Mouse (Mus musculus) c-Kit-negative CD71-positive TER-119-positive erythroid progenitor cells, embryonic 14.5 days (primary cell): Measurements from ENCODE around the gene Tcp1.
"Not testable (repeated sequence)": the region's sequence is repeated elsewhere in the genome, so short reads cannot be mapped to it uniquely, and the experiment has no call there.

Experiments
- DNase-seq: peaks from one replicate; pipeline ENCODE4 v3.0.0-alpha.2; 2013; ENCODE audit warnings: low read depth, low spot score

The Tcp1 gene

GRCm38 (mm10) chr17:12915488-12915880 lies at the start of gene Tcp1:
Gene Tcp1, plus strand, starts transcription at chr17:12915701.
- no peak for DNase-seq

GRCm38 (mm10) chr17:12866853-12867252 lies 48.6 kb upstream of the Tcp1 start:
- DNase-seq: no peak

DNA sequence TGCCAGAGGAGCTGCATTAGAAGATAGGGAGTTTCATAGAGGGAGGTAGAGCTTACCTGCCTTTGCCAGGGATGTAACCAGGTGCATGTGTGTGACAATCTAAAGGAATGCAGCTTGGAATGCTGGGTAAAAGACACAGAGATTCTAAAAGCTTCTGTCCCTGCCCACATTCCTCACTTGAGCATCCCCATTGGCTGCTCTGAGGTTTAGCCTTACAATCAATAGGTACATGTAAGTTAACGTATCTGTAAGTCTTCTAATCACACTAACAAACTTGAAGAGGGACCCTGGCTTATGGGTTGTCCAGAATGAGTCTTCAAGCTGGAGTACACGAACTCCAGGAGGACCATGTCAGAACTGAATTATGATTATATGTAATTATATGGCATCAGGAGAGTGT lies 47.5 kb upstream of the Tcp1 start, which contains the start of gene Mas1:
TSS of gene Mas1 (minus strand) at position 101 of the 400 bp plus-strand sequence.
- DNase-seq: no peak

DNA sequence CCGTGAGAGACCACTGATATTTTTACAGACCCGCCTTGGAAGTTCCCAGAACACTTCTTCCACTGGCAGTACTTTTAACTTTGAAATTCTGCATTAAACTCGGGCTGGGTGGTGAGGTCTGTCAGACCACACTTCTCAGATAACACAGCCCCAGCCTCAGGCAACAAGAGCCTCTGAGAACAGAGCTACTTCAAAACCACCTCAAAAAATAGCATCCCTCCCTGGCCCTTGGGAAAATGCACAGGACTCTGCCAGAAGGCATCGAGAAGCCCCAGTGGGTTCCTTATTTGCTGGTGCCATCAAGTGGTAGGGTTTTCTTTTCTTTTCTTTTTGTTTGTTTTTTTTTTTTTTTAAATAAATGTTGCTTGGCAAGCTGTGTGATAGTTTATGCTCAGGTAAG lies 46.9 kb upstream of the Tcp1 start:
- DNase-seq: no peak

DNA sequence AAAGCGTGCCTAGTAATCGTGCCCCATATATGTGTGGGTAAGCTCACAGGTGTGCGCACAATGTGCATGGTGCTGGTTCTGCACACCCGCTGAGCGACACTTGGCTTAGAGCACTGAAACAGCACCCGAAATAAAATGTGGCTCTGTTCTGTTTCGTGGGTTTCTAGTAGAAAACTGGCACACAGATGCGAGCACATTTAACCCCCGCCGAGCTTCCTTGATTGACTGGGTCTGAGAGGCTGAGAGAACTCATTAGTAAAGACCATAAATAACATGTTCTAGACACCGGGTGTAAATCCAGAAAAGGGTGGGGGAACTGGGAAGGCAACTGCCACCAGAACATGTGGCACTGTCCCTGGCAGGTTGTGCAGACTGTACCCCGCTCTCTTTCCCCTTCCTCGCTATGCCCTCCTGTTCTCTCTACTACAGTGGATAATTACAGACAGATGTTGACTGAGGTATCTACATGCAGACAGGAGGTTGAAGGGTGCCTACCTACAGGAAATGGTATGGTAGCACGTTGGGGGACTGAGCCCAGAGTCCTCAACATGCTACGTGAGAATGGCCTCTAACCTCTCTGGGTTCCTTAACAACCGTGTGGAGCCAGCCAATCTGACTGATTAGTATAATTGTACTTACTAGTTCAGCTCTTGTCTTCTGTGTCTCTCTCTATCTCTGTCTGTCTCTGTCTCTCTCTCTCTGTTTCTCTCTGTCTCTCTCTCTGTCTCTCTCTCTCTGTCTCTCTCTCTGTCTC lies 43.0 kb upstream of the Tcp1 start:
- no peak for DNase-seq

GRCm38 (mm10) chr17:12875734-12876133 lies 39.8 kb upstream of the Tcp1 start, which contains the start of gene Mrgprh:
Gene Mrgprh, plus strand, starts transcription at chr17:12876034.
- no peak for DNase-seq

DNA sequence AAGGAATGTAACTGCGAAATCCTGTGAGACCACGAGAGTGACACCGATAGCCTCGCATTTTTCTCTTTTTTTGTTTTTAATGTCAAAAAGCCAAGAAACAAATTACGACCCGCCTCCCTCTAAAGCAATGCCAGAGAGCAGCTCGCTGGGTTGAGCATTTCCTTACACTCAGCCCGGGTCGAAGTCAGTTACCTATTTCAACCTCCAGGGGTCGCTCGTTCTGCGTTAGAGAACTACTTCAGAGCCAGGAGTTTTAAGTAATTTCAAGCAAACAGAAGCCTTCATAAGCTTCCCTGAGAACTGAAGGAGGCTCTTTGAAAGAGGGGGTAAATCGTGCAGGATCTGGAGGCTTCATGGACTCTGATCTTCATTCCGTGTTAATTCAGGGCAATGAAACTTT lies 35.3 kb upstream of the Tcp1 start:
- DNase-seq: peak; percentile 62

DNA sequence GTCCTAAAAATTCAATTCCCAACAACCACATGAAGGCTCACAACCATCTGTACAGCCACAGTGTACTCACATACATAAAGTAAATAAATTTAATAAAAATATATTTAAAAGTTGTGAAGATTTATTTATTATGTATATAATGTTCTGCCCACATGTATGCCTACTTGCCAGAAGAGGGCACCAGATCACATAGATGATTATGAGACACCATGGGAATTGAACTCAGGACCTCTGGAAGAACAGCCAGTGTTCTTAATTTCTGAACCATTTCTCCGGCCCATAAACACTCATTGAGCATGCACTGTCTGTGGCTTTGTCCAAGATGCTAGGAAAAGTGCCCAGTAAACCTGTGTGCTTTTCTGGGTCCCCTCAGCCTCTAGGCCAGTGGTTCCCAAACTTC lies 34.3 kb upstream of the Tcp1 start:
- DNase-seq: no peak

- DNase-seq: no peak
These were observed 28.9 kb upstream of the Tcp1 start for GRCm38 (mm10) chr17:12886620-12887019.

DNA sequence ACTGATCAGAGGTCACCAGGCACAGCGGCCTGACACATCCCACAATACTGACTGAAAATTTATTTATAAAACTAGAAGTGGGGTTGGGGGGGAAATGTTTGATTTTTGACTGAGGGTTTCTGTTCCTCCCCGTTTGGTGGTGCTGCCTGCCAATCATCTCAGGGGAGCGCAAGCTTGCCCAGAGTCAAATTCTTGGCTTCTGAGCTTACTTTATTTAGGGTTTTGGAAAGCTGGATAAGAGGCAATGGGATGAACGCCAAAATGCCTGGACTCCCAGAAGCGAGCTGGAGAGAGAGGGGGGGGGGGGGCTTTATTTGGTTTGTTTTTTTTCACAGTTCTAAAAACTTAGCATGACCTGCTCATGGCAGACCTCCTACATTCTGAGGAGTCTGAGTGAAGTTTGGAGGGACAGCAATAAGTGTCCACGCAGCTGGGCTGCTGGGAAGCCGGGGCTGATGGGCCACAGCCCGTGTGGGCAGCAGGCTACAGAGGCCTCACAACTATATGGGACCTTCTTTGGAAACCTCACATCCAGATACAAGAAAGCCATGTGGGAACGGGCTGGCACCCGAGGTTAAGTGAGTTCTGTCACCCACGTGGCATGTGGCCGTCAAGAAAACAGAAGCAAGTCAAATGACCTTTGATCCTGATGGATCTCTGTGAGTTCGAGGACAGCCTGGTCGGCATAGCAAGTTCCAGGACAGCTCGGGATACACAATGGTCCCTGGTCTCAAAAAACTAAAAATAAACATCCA lies 28.3 kb upstream of the Tcp1 start:
- DNase-seq: no peak

- no peak for DNase-seq
These were observed 24.4 kb upstream of the Tcp1 start for GRCm38 (mm10) chr17:12891054-12891453.

GRCm38 (mm10) chr17:12892033-12892432 lies 23.5 kb upstream of the Tcp1 start:
- DNase-seq: no peak

GRCm38 (mm10) chr17:12897674-12898073 lies 17.8 kb upstream of the Tcp1 start:
- DNase-seq: no peak

DNA sequence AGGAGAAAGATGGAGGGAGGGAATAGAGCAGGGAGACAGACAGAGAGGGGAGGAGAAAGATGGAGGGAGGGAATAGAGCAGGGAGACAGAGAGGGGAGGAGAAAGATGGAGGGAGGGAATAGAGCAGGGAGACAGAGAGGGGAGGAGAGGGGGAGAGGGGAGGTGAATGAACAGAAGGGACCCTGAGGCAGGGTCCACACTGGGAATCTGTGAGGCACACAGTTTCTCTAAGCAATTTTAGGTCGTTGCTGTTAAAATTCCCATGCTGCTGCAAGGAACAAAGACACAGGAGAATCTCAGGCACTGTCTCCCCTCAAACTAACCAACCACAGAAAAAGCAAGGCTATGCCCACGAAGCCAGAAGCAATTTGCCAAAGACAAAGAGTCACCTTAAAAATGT lies 16.9 kb upstream of the Tcp1 start:
- not testable (repeated sequence) for DNase-seq

DNA sequence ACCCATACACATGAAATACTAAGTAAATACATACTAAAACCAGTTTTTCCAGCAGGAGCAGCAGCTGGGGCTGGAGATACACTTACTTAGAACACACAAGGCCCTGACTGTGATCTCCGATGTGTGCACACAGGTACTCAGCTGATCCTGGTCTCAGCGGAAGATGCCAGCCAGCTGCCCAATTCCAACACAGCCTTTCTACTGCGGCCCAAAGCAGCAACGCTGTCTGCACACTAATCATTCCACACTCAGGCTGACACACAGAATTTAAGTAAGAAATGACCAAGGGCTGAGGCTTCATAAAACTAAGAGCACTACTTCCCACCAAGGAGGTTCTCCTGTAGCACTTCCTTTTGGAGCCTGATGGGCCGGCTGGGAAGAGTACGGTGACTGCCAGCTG lies 13.2 kb upstream of the Tcp1 start:
- no peak for DNase-seq

- DNase-seq: no peak
These were observed 11.8 kb upstream of the Tcp1 start for GRCm38 (mm10) chr17:12903372-12904333.

- DNase-seq: no peak
These were observed 11.2 kb upstream of the Tcp1 start for GRCm38 (mm10) chr17:12904349-12904748.

DNA sequence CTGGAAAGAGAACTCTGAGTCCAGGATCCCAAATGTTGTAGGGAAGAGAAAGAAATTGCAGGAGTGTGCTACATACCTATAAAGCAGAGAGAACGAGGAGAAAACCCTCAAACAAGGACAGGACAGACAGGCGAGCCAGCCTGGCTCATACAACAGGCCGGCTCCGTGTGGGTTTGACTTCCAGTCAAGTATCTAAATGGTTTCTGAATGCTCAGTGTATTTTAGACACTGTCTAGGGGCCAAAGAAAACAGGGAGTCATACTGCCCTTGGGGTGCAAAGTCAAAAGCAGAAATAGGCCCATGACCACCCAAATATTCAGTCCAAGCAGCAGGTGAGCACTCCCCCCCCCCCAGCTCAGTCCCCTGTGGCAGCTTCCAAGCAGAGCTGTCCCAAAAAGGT lies 9.7 kb upstream of the Tcp1 start:
- no peak for DNase-seq

DNA sequence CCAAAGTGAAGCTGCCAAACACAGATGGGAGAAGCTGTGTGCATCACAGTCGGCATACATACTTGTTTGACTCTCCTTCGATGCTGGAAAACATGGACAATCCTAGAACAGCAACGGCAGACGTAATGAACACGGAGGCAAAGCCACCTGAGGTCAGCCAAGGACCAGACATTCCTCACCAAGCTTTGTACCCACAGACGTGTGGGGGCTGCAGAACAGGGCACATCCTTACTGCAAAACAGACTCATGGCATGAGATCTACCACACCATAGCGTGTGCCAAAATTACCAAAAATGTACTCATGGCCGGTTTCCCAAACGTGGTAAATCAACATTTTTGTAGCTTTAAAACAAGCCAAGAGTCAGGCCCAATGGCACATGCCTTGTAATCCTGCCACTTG lies 9.1 kb upstream of the Tcp1 start:
- no peak for DNase-seq

GRCm38 (mm10) chr17:12909361-12910280 lies 5.9 kb upstream of the Tcp1 start, which contains the start of gene Pnldc1:
Gene Pnldc1, minus strand, starts transcription at chr17:12910230.
- DNase-seq: no peak

DNA sequence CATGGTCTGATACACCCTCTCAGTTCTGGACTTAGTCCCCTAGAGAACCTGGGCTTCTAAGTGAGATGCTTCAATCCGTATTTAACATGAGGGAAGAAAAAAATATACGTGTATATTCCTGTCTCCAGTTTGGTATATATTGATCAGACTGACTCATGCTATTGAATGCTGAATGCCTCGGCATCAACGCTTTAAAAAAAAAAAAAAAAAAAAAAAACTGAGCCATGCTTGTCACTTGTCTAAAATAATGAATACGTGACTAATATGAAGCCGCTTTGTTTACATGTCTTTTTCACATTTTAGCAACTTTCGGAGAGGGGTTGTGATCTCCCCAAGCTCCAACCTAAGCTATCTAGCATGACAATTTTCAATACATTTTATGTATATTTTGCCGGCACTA lies 5.1 kb upstream of the Tcp1 start:
- no peak for DNase-seq
